Mouse (Mus musculus): ENCODE data around the gene Gm21173. TPM values are rescaled to one million over a fixed set of nuclear protein-coding genes. Genes with fewer than 3 reads are reported as not detected.
"Not testable (repeated sequence)": the region's sequence is repeated elsewhere in the genome, so short reads cannot be mapped to it uniquely, and the experiment has no call there.

The Gm21173 gene
- polyA plus RNA-seq (2015; fragmentation: Nextera tagmentation; extraction: Ambion mirVana), result not detected in 2 replicates

DNA sequence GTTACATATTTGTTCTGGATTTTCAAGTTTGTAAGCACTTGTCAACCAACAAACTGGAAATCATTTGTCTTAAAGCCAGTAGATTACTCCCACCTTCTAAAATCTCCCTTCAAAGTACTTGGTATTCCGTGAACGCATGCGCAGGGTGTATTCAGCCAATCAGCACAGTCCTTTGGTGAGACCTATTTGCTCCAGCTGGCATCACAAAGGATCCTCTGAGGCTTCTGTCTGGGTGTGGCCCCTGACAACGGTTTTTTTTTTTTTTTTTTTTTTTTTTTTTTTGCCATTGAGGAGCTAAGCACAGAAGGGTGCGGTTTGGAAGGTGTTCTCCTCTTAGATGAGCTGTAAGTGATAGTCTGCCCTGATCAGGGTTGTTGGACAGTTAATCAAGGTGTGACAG is at the start of gene Gm21173:
Gene Gm21173 (plus strand): TSS at position 301 of the 400 bp plus-strand sequence.
- H3K4me3 ChIP-seq; H3K27ac ChIP-seq; H3K36me3 ChIP-seq; H3K9ac ChIP-seq; H3K9me3 ChIP-seq; H3K4me1 ChIP-seq; H3K4me2 ChIP-seq (replicated peaks); H3K27me3 ChIP-seq; ATAC-seq (ENCODE audit: low FRiP score, low read depth): not testable (repeated sequence)
- no CpG with 5 or more reads among the region's 5 CpGs for WGBS
